Mouse (Mus musculus) adrenal gland, postnatal 4 days (tissue): ENCODE results near the gene H2afv. TPM values are rescaled to one million over a fixed set of nuclear protein-coding genes. Genes with fewer than 3 reads are reported as not detected.
"Not testable (repeated sequence)": the region's sequence is repeated elsewhere in the genome, so short reads cannot be mapped to it uniquely, and the experiment has no call there.

Experiments used
- DNase-seq, 2 experiments: peaks; one replicate each; pipeline ENCODE4 v3.0.0; 2021 to 2022; ENCODE audit warnings: low spot score in 2 of 2, mixed read lengths in 2 of 2
- total RNA-seq, 2 experiments: library from RNA; stranded (reverse); gene quantifications; 2 replicates each; pipeline ENCODE4 v1.2.3; 2021

Gene H2afv
- total RNA-seq, 2 experiments from 2014 or later: 105 to 130 TPM

- DNase-seq: no peak
Observed at GRCm38 (mm10) chr11:6471493-6471892, 27.2 kb upstream of the H2afv start.

GRCm38 (mm10) chr11:6471054-6471453 lies 26.8 kb upstream of the H2afv start:
- no peak for DNase-seq

- DNase-seq: no peak
Observed at GRCm38 (mm10) chr11:6468541-6468940, 24.3 kb upstream of the H2afv start.

- DNase-seq: peak in 1 of 2 experiments; percentile 40
Observed at GRCm38 (mm10) chr11:6465122-6465521, 20.9 kb upstream of the H2afv start.

GRCm38 (mm10) chr11:6463159-6463837 lies 19.1 kb upstream of the H2afv start:
- no peak for DNase-seq

GRCm38 (mm10) chr11:6456083-6456482 lies 11.8 kb upstream of the H2afv start:
- DNase-seq: no peak

GRCm38 (mm10) chr11:6448155-6448554 lies 3.9 kb upstream of the H2afv start:
- DNase-seq: not testable (repeated sequence)

- DNase-seq: no peak
Observed at GRCm38 (mm10) chr11:6447493-6447892, 3.2 kb upstream of the H2afv start.

- no peak for DNase-seq
Observed at GRCm38 (mm10) chr11:6445951-6446350, 1.7 kb upstream of the H2afv start.

GRCm38 (mm10) chr11:6445441-6445840 lies 1.2 kb upstream of the H2afv start:
- no peak for DNase-seq

GRCm38 (mm10) chr11:6443727-6444076 lies 541 bp downstream of the H2afv start:
- no peak for DNase-seq

GRCm38 (mm10) chr11:6443102-6443501 lies 1.1 kb downstream of the H2afv start:
- DNase-seq: no peak

GRCm38 (mm10) chr11:6442566-6442965 lies 1.7 kb downstream of the H2afv start:
- no peak for DNase-seq

GRCm38 (mm10) chr11:6440171-6440570 lies 4.1 kb downstream of the H2afv start:
- no peak for DNase-seq

GRCm38 (mm10) chr11:6437667-6438066 lies 6.6 kb downstream of the H2afv start:
- no peak for DNase-seq

- no peak for DNase-seq
Observed at GRCm38 (mm10) chr11:6436442-6436841, 7.8 kb downstream of the H2afv start.

GRCm38 (mm10) chr11:6430186-6430585 lies 14.1 kb downstream of the H2afv start:
- DNase-seq: no peak

- no peak for DNase-seq
Observed at GRCm38 (mm10) chr11:6420722-6421350, 23.4 kb downstream of the H2afv start.

- no peak for DNase-seq
Observed at GRCm38 (mm10) chr11:6420283-6420703, 23.9 kb downstream of the H2afv start.

GRCm38 (mm10) chr11:6419156-6419555 lies 25.1 kb downstream of the H2afv start:
- not testable (repeated sequence) for DNase-seq

GRCm38 (mm10) chr11:6418751-6419150 lies 25.5 kb downstream of the H2afv start:
- no peak for DNase-seq

- no peak for DNase-seq
Observed at GRCm38 (mm10) chr11:6417490-6417889, 26.8 kb downstream of the H2afv start.

- no peak for DNase-seq
Observed at GRCm38 (mm10) chr11:6417069-6417468, 27.2 kb downstream of the H2afv start.
